Mouse (Mus musculus): ENCODE measurements around the gene Pyurf. TPM values are rescaled to one million over a fixed set of nuclear protein-coding genes. Genes with fewer than 3 reads are reported as not detected.

Pyurf gene
- total RNA-seq (2018; cell fraction: chromatin; rRNA removed): 10 to 100 TPM in 10 of 26 experiments, 1 to 10 TPM in 16; 2.0 to 30.5 (median 6.0) TPM
- total RNA-seq (2018; cell fraction: cytosol; rRNA removed): 1 to 10 TPM; 2.0 to 8.1 (median 5.1) TPM
- total RNA-seq (2018; cell fraction: nucleus; rRNA removed): 10 to 100 TPM in 12 of 26 experiments, 1 to 10 TPM in 14; 1.7 to 26.1 (median 8.1) TPM
- 4.9 to 6.6 TPM (median 6.6 TPM) in 3 replicates for polyA plus RNA-seq (2018)

- Histone ChIP-seq H3K36me3 (ENCODE audit: inconsistent target) (no peaks in the 10 kb centered on the region), H3K79me2 (ENCODE audit: inconsistent target) (no peaks in the 10 kb centered on the region; the same call in 1 of the 2 replicates), H3K4me3 (ENCODE audit: inconsistent target) (peak within 1 kb of the TSS; percentile 48), H3K27ac (peak within 1 kb of the TSS; percentile 53)
- WGBS (ENCODE audit: missing documents): under 1% methylated on average over 48 of the region's 52 CpGs
Observed at GRCm38 (mm10) chr6:57691467-57692261, at the start of gene Pyurf. Gene Pyurf, minus strand, starts transcription at chr6:57692078.

- Histone ChIP-seq H3K36me3 (ENCODE audit: inconsistent target) (no peaks in the 10 kb centered on the region), H3K27ac (no peak overlapping the region), H3K4me3 (ENCODE audit: inconsistent target) (no peak overlapping the region), H3K79me2 (ENCODE audit: inconsistent target) (no peaks in the 10 kb centered on the region)
- 94% methylated on average over 1 of the region's 1 CpGs for WGBS (ENCODE audit: missing documents)
Observed at GRCm38 (mm10) chr6:57721347-57721746, 29.5 kb upstream of the Pyurf start.

GRCm38 (mm10) chr6:57711726-57712125, 19.8 kb upstream of the Pyurf start:
- Histone ChIP-seq H3K36me3 (ENCODE audit: inconsistent target) (0 out of 2 replicates have a peak, but pooled peaks cover 4% of the 10 kb centered on the region), H3K27ac (no peak overlapping the region), H3K79me2 (ENCODE audit: inconsistent target) (peaks cover 52% of the 10 kb centered on the region), H3K4me3 (ENCODE audit: inconsistent target) (no peak overlapping the region)
- 36% methylated on average over 1 of the region's 1 CpGs for WGBS (ENCODE audit: missing documents)

- no peaks in the 10 kb centered on the region for H3K36me3 ChIP-seq (ENCODE audit: inconsistent target)
- no peak overlapping the region for H3K27ac ChIP-seq
- 18% methylated on average over 1 of the region's 1 CpGs for WGBS (ENCODE audit: missing documents)
- peak overlapping the region; percentile 5; the same call in 1 of the 2 replicates for H3K4me3 ChIP-seq (ENCODE audit: inconsistent target)
- peaks cover 73% of the 10 kb centered on the region for H3K79me2 ChIP-seq (ENCODE audit: inconsistent target)
Observed at GRCm38 (mm10) chr6:57706721-57707120, 14.8 kb upstream of the Pyurf start.

GRCm38 (mm10) chr6:57703703-57704102, 11.8 kb upstream of the Pyurf start:
- WGBS (ENCODE audit: missing documents): 13% methylated on average over 2 of the region's 2 CpGs
- H3K4me3 ChIP-seq (ENCODE audit: inconsistent target): peak overlapping the region; percentile 63
- H3K36me3 ChIP-seq (ENCODE audit: inconsistent target): no peaks in the 10 kb centered on the region
- H3K79me2 ChIP-seq (ENCODE audit: inconsistent target): peaks cover 43% of the 10 kb centered on the region
- H3K27ac ChIP-seq: peak overlapping the region; percentile 92

- under 1% methylated on average over 59 of the region's 59 CpGs for WGBS (ENCODE audit: missing documents)
- Histone ChIP-seq H3K79me2 (ENCODE audit: inconsistent target) (peaks cover 36% of the 10 kb centered on the region), H3K4me3 (ENCODE audit: inconsistent target) (peak overlapping the region; percentile 63), H3K36me3 (ENCODE audit: inconsistent target) (no peaks in the 10 kb centered on the region), H3K27ac (peak overlapping the region; percentile 92)
Observed at GRCm38 (mm10) chr6:57702743-57703499, 11.0 kb upstream of the Pyurf start.

- Histone ChIP-seq H3K27ac (peak within 1 kb of the TSS; percentile 92), H3K79me2 (ENCODE audit: inconsistent target) (peaks cover 34% of the 10 kb centered on the region), H3K36me3 (ENCODE audit: inconsistent target) (no peaks in the 10 kb centered on the region), H3K4me3 (ENCODE audit: inconsistent target) (peak within 1 kb of the TSS; percentile 63)
- WGBS (ENCODE audit: missing documents): under 1% methylated on average over 10 of the region's 10 CpGs
Observed at GRCm38 (mm10) chr6:57702376-57702742, 10.5 kb upstream of the Pyurf start, which contains the start of gene Lancl2. Gene Lancl2, plus strand, starts transcription at chr6:57702540.

GRCm38 (mm10) chr6:57701686-57702085, 9.8 kb upstream of the Pyurf start:
- H3K4me3 ChIP-seq (ENCODE audit: inconsistent target): no peak overlapping the region
- no peaks in the 10 kb centered on the region for H3K36me3 ChIP-seq (ENCODE audit: inconsistent target)
- no peak overlapping the region for H3K27ac ChIP-seq
- 92% methylated on average over 4 of the region's 4 CpGs for WGBS (ENCODE audit: missing documents)
- peaks cover 28% of the 10 kb centered on the region for H3K79me2 ChIP-seq (ENCODE audit: inconsistent target)

- no peaks in the 10 kb centered on the region for H3K36me3 ChIP-seq (ENCODE audit: inconsistent target)
- WGBS (ENCODE audit: missing documents): 97% methylated on average over 3 of the region's 3 CpGs
- no peak overlapping the region for H3K4me3 ChIP-seq (ENCODE audit: inconsistent target)
- H3K79me2 ChIP-seq (ENCODE audit: inconsistent target): no peaks in the 10 kb centered on the region; the same call in 1 of the 2 replicates
- no peak overlapping the region for H3K27ac ChIP-seq
Observed at GRCm38 (mm10) chr6:57693116-57693515, 1.2 kb upstream of the Pyurf start.

GRCm38 (mm10) chr6:57684156-57684555, 7.7 kb downstream of the Pyurf start:
- no peak overlapping the region for H3K27ac ChIP-seq
- no peak overlapping the region for H3K4me3 ChIP-seq (ENCODE audit: inconsistent target)
- H3K79me2 ChIP-seq (ENCODE audit: inconsistent target): no peaks in the 10 kb centered on the region
- H3K36me3 ChIP-seq (ENCODE audit: inconsistent target): no peaks in the 10 kb centered on the region
- 100% methylated on average over 1 of the region's 1 CpGs for whole genome bisulfite sequencing (ENCODE audit: missing documents)

- no peak overlapping the region for H3K4me3 ChIP-seq (ENCODE audit: inconsistent target)
- no peaks in the 10 kb centered on the region for H3K79me2 ChIP-seq (ENCODE audit: inconsistent target)
- WGBS (ENCODE audit: missing documents): 48% methylated on average over 4 of the region's 4 CpGs
- no peak overlapping the region for H3K27ac ChIP-seq
- peaks cover 57% of the 10 kb centered on the region for H3K36me3 ChIP-seq (ENCODE audit: inconsistent target)
Observed at GRCm38 (mm10) chr6:57661295-57661694, 30.6 kb downstream of the Pyurf start.

- 80% methylated on average over 1 of the region's 1 CpGs for WGBS (ENCODE audit: missing documents)
- Histone ChIP-seq H3K79me2 (ENCODE audit: inconsistent target) (no peaks in the 10 kb centered on the region), H3K27ac (no peak overlapping the region), H3K4me3 (ENCODE audit: inconsistent target) (no peak overlapping the region), H3K36me3 (ENCODE audit: inconsistent target) (peaks cover 58% of the 10 kb centered on the region)
Observed at GRCm38 (mm10) chr6:57647256-57647655, 44.6 kb downstream of the Pyurf start.

GRCm38 (mm10) chr6:57641789-57642188, 50.1 kb downstream of the Pyurf start:
- Histone ChIP-seq H3K4me3 (ENCODE audit: inconsistent target) (no peak overlapping the region), H3K27ac (peak overlapping the region; percentile 22; the same call in 1 of the 2 replicates), H3K36me3 (ENCODE audit: inconsistent target) (peaks cover 31% of the 10 kb centered on the region), H3K79me2 (ENCODE audit: inconsistent target) (no peaks in the 10 kb centered on the region)
- 12% methylated on average over 4 of the region's 4 CpGs for WGBS (ENCODE audit: missing documents)

- Histone ChIP-seq H3K36me3 (ENCODE audit: inconsistent target) (peaks cover 54% of the 10 kb centered on the region), H3K79me2 (ENCODE audit: inconsistent target) (no peaks in the 10 kb centered on the region), H3K4me3 (ENCODE audit: inconsistent target) (no peak overlapping the region), H3K27ac (no peak overlapping the region)
- 100% methylated on average over 1 of the region's 1 CpGs for WGBS (ENCODE audit: missing documents)
Observed at GRCm38 (mm10) chr6:57639531-57639930, 52.3 kb downstream of the Pyurf start.
